Mouse (Mus musculus) thymus, adult 2 months (tissue): ENCODE measurements around the gene Nxph4.

Source experiments
- CTCF ChIP-seq: fragments of 200-500 bp; IDR thresholded peaks from 2 replicates; pipeline ENCODE4 v1.5.1; 2012; ENCODE audit warnings: mild to moderate bottlenecking, control low read depth, low read length, moderate library complexity, borderline replicate concordance; ENCODE audit not compliant: control insufficient read depth, poor library complexity, insufficient read depth; ENCODE audit errors: extremely low read depth
- POLR2A ChIP-seq: fragments of 200-500 bp; IDR thresholded peaks from 2 replicates; pipeline ENCODE4 v1.6.1; 2012; ENCODE audit warnings: mild to moderate bottlenecking, low read length, control low read depth, moderate library complexity; ENCODE audit not compliant: control insufficient read depth, poor library complexity, insufficient read depth; ENCODE audit errors: extremely low read depth

- TF ChIP-seq CTCF (no peak), POLR2A (no peak)
Observed at GRCm38 (mm10) chr10:127542084-127542483, 7.7 kb upstream of the Nxph4 start.
